Mouse (Mus musculus) stomach, postnatal 0 days (tissue): ENCODE data around the gene Plppr3.

ENCODE experiments used
- CTCF ChIP-seq: IDR thresholded peaks from 2 replicates; pipeline ENCODE4 v1.5.1; 2016; ENCODE audit warnings: antibody characterized with exemption, low read depth, mild to moderate bottlenecking, moderate library complexity
- EP300 ChIP-seq: optimal IDR thresholded peaks from 2 replicates; pipeline ENCODE3; 2016; ENCODE audit warnings: antibody characterized with exemption

GRCm38 (mm10) chr10:79860079-79860911 is 14.1 kb downstream of the Plppr3 start:
- no peak for TF ChIP-seq EP300
- TF ChIP-seq CTCF = no peak
